Mouse (Mus musculus): Measurements from ENCODE around the gene Inpp5f.

The Inpp5f gene

DNA sequence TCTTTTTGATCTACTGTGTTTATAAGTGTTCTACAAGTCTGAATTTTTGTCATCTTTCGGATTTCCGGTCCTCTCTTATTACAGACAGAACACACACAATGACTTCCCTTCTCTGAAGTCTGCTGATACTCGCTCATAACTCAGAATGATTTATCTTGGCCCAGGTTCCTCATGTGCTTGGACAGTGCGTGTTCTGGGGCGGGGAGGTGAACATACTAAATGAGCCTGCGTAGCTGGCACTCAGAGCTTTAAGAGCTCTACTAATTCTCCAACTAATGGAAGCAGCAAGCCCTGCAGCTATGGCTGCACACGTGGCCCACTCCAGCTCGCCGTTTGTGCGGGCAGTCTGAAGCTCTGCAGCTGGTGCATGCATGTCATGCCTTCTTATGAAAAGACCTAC is 117.6 kb downstream of the Inpp5f start:
- DNase-seq (ENCODE audit: extremely low read depth, insufficient read length, low spot score), result no peak

DNA sequence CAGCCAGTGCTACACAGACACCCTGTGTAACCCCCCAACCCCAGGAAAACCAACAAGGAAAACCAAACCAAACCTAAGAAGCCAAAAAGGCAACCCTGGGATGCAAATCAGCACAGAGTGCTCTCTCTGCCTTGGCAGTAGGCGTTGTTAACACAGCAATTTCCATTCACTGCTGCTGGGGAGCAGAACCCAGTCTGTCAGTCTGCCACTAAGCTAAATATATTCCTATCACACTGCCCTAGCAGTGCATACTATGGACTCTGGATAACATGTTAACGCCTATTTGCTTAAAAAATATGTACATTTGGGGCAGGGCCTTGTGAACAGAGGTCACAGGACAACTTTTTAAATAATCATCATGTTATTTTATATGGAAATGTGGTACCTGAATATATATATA is 120.5 kb downstream of the Inpp5f start:
- no peak for DNase-seq (ENCODE audit: extremely low read depth, insufficient read length, low spot score)

DNA sequence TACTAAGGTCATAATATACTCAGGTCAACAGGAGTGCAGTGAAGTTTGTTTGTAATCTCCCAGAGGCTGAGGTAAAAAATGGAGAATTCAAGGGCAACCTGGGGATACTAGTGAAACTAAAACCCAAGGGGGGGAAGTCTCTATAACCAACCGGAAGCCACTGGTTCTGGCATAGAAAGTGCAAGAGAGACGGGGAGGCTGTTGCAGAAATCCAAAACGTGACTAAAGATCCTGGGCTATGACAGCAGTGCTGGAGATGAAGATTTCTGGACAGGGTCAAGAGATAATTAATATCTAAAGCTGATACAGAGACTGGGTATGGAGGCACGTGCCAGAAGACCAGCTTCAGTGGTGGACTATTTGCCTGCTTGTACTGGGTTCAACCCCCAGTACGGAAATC is 126.9 kb downstream of the Inpp5f start:
- DNase-seq (ENCODE audit: extremely low read depth, insufficient read length, low spot score), result no peak

DNA sequence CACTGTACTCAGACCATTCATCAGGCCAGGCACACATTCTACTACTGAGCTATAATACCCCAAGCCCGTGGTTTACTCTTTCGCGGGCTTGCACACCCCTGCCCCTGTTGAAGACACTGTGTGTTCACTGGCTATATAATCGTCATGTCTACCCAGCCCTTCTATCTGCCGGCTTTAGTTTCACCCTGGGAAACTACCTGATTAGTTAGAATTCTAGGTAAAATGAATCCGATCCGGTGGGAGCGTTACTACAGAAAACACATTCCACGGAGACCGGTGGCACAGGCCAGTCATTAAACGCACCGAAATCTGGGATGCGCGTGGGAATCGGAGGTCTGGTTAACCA is 128.0 kb downstream of the Inpp5f start:
- no peak for DNase-seq (ENCODE audit: extremely low read depth, insufficient read length, low spot score)

DNA sequence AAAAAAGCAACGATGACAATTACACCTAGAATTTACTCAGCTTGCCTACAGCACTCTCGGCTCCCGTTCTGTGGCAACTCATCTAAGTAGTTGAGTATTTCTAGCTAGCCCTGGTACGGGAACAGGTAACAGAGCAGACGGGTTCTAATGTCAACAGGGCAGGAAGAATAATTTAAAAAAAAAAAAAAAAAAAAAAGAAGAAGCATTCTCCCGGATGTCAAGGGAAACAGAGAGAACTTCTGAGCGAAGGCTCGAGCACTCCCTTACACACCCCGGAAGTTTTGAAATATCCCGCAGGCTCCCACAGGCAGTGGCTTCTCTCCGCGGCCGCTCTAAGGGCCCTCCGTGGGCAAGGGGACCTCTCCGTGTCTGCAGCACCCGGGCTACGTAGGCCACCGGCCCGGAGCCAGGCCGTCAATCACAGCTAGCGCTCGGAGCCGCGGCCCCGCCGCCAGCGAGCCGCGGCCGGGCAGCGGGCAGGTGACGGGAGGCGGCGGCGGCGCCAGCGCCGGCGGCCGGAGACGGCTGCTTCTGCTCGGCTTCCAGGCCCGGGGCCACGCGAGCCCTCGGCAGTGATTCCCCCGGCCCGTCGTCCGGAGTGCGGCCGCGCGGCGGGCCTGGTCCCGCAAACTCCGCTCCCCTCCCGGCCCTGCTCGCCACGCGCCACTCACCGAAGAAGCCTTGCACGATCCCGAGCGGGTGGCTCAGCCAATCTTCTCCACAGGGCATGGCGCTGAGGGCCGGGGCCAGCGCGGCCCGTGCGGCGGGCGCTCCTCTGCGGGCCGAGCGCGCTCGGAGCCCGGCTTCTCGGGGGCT is 128.5 kb downstream of the Inpp5f start:
- peak; percentile 58 for DNase-seq (ENCODE audit: extremely low read depth, insufficient read length, low spot score)

DNA sequence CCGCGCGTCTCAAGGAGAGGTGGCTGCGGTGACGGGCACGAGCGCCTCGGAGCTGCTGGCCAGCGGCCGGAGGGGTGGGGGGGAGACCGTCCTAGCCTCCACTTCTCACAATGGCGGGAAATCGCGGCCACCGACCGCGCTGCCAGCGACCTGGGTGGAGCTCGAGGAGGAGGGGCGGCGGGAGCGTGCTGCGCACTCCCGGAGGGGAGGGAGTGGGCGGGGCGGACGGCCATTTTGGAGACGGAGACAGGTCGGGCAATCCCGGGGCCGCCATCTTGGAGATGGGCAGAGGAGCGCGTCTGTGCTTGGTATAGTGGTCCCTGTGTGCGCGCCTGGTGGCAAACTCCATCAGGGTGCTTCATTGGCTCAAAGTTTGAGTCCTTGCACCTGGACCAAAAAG is 129.2 kb downstream of the Inpp5f start, which contains the start of gene Mcmbp:
Gene Mcmbp (minus strand): TSS at position 162 of the 400 bp plus-strand sequence.
- DNase-seq (ENCODE audit: extremely low read depth, insufficient read length, low spot score), result peak; percentile 92

DNA sequence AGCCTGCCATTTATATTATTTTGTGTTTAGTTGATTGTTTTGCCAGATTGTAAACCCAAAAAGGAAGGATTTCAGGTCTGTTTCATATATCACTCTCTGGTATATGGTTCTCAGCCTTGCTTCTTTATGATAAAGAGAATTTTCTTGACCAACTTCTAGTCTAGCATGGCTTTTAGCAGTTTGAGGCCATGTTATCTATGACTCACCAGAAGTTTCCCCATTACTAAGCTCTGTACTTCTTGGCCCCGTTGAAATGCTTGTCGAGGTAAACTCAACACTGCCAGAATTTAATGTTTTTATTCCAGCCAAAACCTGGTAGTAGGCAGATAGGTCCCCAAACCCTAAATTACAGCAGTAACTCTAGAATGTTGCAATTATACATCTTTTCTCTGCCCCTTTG is 132.8 kb downstream of the Inpp5f start:
- no peak for DNase-seq (ENCODE audit: extremely low read depth, insufficient read length, low spot score)

DNA sequence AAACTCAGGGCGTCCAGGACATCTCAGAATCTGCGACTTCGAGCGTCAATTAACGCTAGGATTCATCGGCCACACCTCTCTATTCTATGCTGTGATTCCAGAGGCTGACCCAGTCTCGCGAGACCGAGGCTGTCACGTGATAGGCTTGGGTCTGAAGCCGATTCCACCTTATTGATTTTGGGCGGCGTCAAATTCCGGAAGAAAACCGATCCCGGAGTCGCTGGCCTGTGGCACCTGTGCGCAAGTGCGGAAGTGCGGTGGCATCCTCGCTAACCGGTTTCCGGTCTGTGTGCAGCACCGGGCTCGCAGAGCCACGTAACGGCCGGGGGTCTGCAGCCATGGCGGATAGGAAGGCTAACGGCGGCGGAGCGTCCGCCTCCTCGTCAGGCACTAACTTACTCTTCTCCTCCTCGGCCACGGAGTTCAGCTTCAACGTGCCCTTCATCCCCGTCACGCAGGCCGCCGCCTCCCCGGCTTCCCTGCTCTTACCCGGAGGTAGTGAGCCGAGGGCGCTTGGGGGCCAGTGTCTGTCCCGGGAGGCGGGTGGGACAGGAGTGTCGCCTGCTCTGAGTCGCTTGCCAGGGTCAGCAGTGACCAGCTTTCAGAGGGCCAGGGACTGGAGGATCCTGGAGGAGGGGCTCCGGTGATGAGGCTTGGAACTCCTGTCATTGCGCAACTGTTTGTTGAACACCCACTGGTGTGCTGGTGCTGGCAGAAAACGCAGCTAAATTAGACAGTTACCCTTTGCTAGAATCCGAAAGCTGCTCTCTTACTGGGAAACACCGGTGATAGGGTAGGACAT is 133.8 kb downstream of the Inpp5f start, which contains the start of gene Sec23ip:
Gene Sec23ip (plus strand): TSS at position 260 of the 802 bp plus-strand sequence.
- DNase-seq (ENCODE audit: extremely low read depth, insufficient read length, low spot score), result peak; percentile 92
